Mouse (Mus musculus) midbrain, embryonic 14.5 days (tissue): ENCODE data around the gene Ybx2. TPM values are rescaled to one million over a fixed set of nuclear protein-coding genes. Genes with fewer than 3 reads are reported as not detected.

Source experiments
- ATAC-seq: fragments of 200-750 bp; cut with Nextera tagmentation; 2 replicates; pipeline ENCODE4 v1.8.0; 2017; ENCODE audit warnings: moderate number of reproducible peaks, moderate library complexity; ENCODE audit not compliant: low FRiP score, low TSS enrichment
- DNase-seq: peaks from one replicate; pipeline ENCODE4 v3.0.0-alpha.2; 2015
- H3K27ac ChIP-seq: fragments of 300-500 bp; sonication (generic); replicated peaks from 2 replicates; pipeline ENCODE4 v1.5.1; 2014; ENCODE audit warnings: mild to moderate bottlenecking, low read depth, low read length, moderate library complexity
- H3K27me3 ChIP-seq: fragments of 300-500 bp; sonication (generic); 2 replicates; pipeline ENCODE4 v1.6.1; 2014; ENCODE audit warnings: low read length, control low read depth, mixed read lengths; ENCODE audit not compliant: control insufficient read depth, insufficient read depth
- H3K36me3 ChIP-seq: fragments of 300-500 bp; sonication (generic); 2 replicates; pipeline ENCODE4 v1.6.1; 2014; ENCODE audit warnings: low read length, control low read depth; ENCODE audit not compliant: control insufficient read depth, insufficient read depth
- H3K4me1 ChIP-seq: fragments of 300-500 bp; sonication (generic); 2 replicates; pipeline ENCODE4 v1.6.1; 2014; ENCODE audit warnings: mild to moderate bottlenecking, antibody characterized with exemption, low read length, control low read depth; ENCODE audit not compliant: control insufficient read depth, insufficient read depth
- H3K4me2 ChIP-seq: fragments of 300-500 bp; sonication (generic); 2 replicates; pipeline ENCODE4 v1.6.1; 2014; ENCODE audit warnings: mild to moderate bottlenecking, low read length, moderate library complexity
- H3K4me3 ChIP-seq: fragments of 300-500 bp; sonication (generic); replicated peaks from 2 replicates; pipeline ENCODE4 v1.5.1; 2014; ENCODE audit warnings: low read depth, low read length
- H3K9ac ChIP-seq: fragments of 300-500 bp; sonication (generic); replicated peaks from 2 replicates; pipeline ENCODE4 v1.6.1; 2014; ENCODE audit warnings: mild to moderate bottlenecking, low read length, moderate library complexity
- H3K9me3 ChIP-seq: fragments of 300-500 bp; sonication (generic); 2 replicates; pipeline ENCODE4 v1.6.1; 2016; ENCODE audit warnings: low read length, control low read depth, mixed read lengths; ENCODE audit not compliant: control insufficient read depth
- WGBS: fragments of 180-500 bp; shearing (Covaris S2); extraction: QIAGEN DNeasy Blood & Tissue Kit; methylation state at CpG from one replicate; pipeline ENCODE4 v1.1.7; 2014; 5-methylcytosine and 5-hydroxymethylcytosine counted together
- polyA plus RNA-seq: library from polyadenylated mRNA; unstranded; fragments of >200 nt; fragmentation: Nextera tagmentation; extraction: Ambion mirVana; gene quantifications from 2 replicates; pipeline ENCODE4 v1.2.1, GENCODE M21; 2014

Ybx2 gene
- polyA plus RNA-seq, 1 experiment from 2014 or later, result 4.3 TPM

- Histone ChIP-seq H3K27ac (no peak overlapping the region), H3K36me3 (peaks cover 48% of the 10 kb centered on the region), H3K9ac (no peak overlapping the region), H3K4me1 (peaks cover 26% of the 10 kb centered on the region), H3K4me2 (no peak overlapping the region), H3K4me3 (no peak overlapping the region), H3K9me3 (no peaks in the 10 kb centered on the region), H3K27me3 (no peaks in the 10 kb centered on the region)
- WGBS, result 89% methylated on average over 5 of the region's 5 CpGs
- DNase-seq (no peak), ATAC-seq (no peak)
Observed at GRCm38 (mm10) chr11:69918118-69918517, 17.5 kb upstream of the Ybx2 start.

GRCm38 (mm10) chr11:69919053-69919452 lies 16.5 kb upstream of the Ybx2 start:
- H3K36me3 ChIP-seq, result peaks cover 42% of the 10 kb centered on the region
- no peak overlapping the region for H3K27ac ChIP-seq
- H3K9me3 ChIP-seq, result no peaks in the 10 kb centered on the region
- H3K9ac ChIP-seq, result 0 out of 2 replicates have a peak overlapping the region, but pooled peaks have one; percentile 86
- WGBS, result 86% methylated on average over 9 of the region's 9 CpGs
- no peaks in the 10 kb centered on the region for H3K27me3 ChIP-seq
- peak overlapping the region; percentile 99 for H3K4me2 ChIP-seq
- DNase-seq (no peak), ATAC-seq (no peak)
- peaks cover 21% of the 10 kb centered on the region for H3K4me1 ChIP-seq
- H3K4me3 ChIP-seq, result no peak overlapping the region

GRCm38 (mm10) chr11:69919661-69920265 lies 15.8 kb upstream of the Ybx2 start:
- no peaks in the 10 kb centered on the region for H3K9me3 ChIP-seq
- no peak for ATAC-seq

GRCm38 (mm10) chr11:69920266-69921031 lies 15.1 kb upstream of the Ybx2 start:
- peaks cover 36% of the 10 kb centered on the region for H3K36me3 ChIP-seq
- DNase-seq, result peak; percentile 53
- under 1% methylated on average over 64 of the region's 65 CpGs for WGBS
- H3K9ac ChIP-seq, result peak overlapping the region; percentile 86
- no peaks in the 10 kb centered on the region for H3K27me3 ChIP-seq
- peak overlapping the region; percentile 94 for H3K27ac ChIP-seq
- peak overlapping the region; percentile 91 for H3K4me3 ChIP-seq
- ATAC-seq, result peak; percentile 41
- H3K9me3 ChIP-seq, result no peaks in the 10 kb centered on the region
- peak overlapping the region; percentile 99 for H3K4me2 ChIP-seq
- H3K4me1 ChIP-seq, result peaks cover 9% of the 10 kb centered on the region

More at GRCm38 (mm10) chr11:69919661-69920265, 15.8 kb upstream of the Ybx2 start:
- peak overlapping the region; percentile 94; the same call in 1 of the 2 replicates for H3K27ac ChIP-seq
- peak overlapping the region; percentile 86 for H3K9ac ChIP-seq
- H3K27me3 ChIP-seq, result no peaks in the 10 kb centered on the region
- H3K4me2 ChIP-seq, result peak overlapping the region; percentile 99
- WGBS, result 3% methylated on average over 17 of the region's 17 CpGs
- H3K4me1 ChIP-seq, result peaks cover 16% of the 10 kb centered on the region
- DNase-seq, result peak; percentile 68
- peak overlapping the region; percentile 91 for H3K4me3 ChIP-seq
- H3K36me3 ChIP-seq, result peaks cover 42% of the 10 kb centered on the region

GRCm38 (mm10) chr11:69921114-69922011 lies 14.2 kb upstream of the Ybx2 start, which contains the start of gene Eif5a:
Gene Eif5a (minus strand): TSS chr11:69921958.
- peak within 1 kb of the TSS; percentile 91 for H3K4me3 ChIP-seq
- ATAC-seq, result peak; percentile 97
- H3K27ac ChIP-seq, result peak within 1 kb of the TSS; percentile 94
- H3K27me3 ChIP-seq, result no peaks in the 10 kb centered on the region
- peak within 1 kb of the TSS; percentile 99 for H3K4me2 ChIP-seq
- DNase-seq, result peak; percentile 100
- peak within 1 kb of the TSS; percentile 86 for H3K9ac ChIP-seq
- peaks cover 9% of the 10 kb centered on the region for H3K4me1 ChIP-seq
- peaks cover 27% of the 10 kb centered on the region for H3K36me3 ChIP-seq
- under 1% methylated on average over 78 of the region's 78 CpGs for WGBS
- H3K9me3 ChIP-seq, result no peaks in the 10 kb centered on the region

- Histone ChIP-seq H3K9me3 (no peaks in the 10 kb centered on the region), H3K4me2 (peak overlapping the region; percentile 64), H3K36me3 (peaks cover 19% of the 10 kb centered on the region), H3K27me3 (no peaks in the 10 kb centered on the region), H3K4me3 (peak overlapping the region; percentile 91), H3K4me1 (peaks cover 9% of the 10 kb centered on the region), H3K9ac (peak overlapping the region; percentile 52), H3K27ac (peak overlapping the region; percentile 87)
- WGBS, result 2% methylated on average over 12 of the region's 12 CpGs
- DNase-seq (no peak), ATAC-seq (no peak)
Observed at GRCm38 (mm10) chr11:69922012-69922756, 13.4 kb upstream of the Ybx2 start.

GRCm38 (mm10) chr11:69922796-69923195 lies 12.8 kb upstream of the Ybx2 start:
- Histone ChIP-seq H3K9me3 (no peaks in the 10 kb centered on the region), H3K27me3 (no peaks in the 10 kb centered on the region), H3K4me1 (peaks cover 9% of the 10 kb centered on the region), H3K27ac (no peak overlapping the region; the same call in 1 of the 2 replicates), H3K4me2 (peak overlapping the region; percentile 64; the same call in 1 of the 2 replicates), H3K4me3 (no peak overlapping the region), H3K36me3 (peaks cover 13% of the 10 kb centered on the region), H3K9ac (peak overlapping the region; percentile 52; the same call in 1 of the 2 replicates)
- WGBS, result 69% methylated on average over 3 of the region's 3 CpGs
- ATAC-seq (no peak), DNase-seq (no peak)

- 0 out of 2 replicates have a peak, but pooled peaks cover 1% of the 10 kb centered on the region for H3K4me1 ChIP-seq
- H3K4me3 ChIP-seq, result no peak overlapping the region
- H3K27me3 ChIP-seq, result no peaks in the 10 kb centered on the region
- no peaks in the 10 kb centered on the region for H3K36me3 ChIP-seq
- no peaks in the 10 kb centered on the region for H3K9me3 ChIP-seq
- H3K9ac ChIP-seq, result no peak overlapping the region
- WGBS, result 97% methylated on average over 2 of the region's 2 CpGs
- no peak overlapping the region for H3K4me2 ChIP-seq
- DNase-seq (no peak), ATAC-seq (no peak)
- no peak overlapping the region for H3K27ac ChIP-seq
Observed at GRCm38 (mm10) chr11:69927501-69927900, 8.1 kb upstream of the Ybx2 start.
